Mouse (Mus musculus) MEL (cell line): Measurements from ENCODE around the gene Epb41l1. TPM values are rescaled to one million over a fixed set of nuclear protein-coding genes. Genes with fewer than 3 reads are reported as not detected.

ENCODE experiments used
- DNase-seq: peaks from one replicate; pipeline ENCODE4 v3.0.0; 2011; ENCODE audit warnings: low read depth, low spot score
- H3K27ac ChIP-seq: 2 replicates; pipeline ENCODE4 v1.5.1; 2012; ENCODE audit warnings: low read depth, mild to moderate bottlenecking, control low read depth, low read length, moderate library complexity; ENCODE audit not compliant: control insufficient read depth
- H3K27me3 ChIP-seq, 2 experiments: fragments of 150-350 bp in 1 of 2; sonication (generic) in 1 of 2; 2 replicates each; pipeline ENCODE4 v1.6.1; 2012; ENCODE audit warnings: low read length in 2 of 2, mild to moderate bottlenecking in 2 of 2, improper control_type of control experiment in 1 of 2, moderate library complexity in 1 of 2; ENCODE audit not compliant: insufficient read depth in 2 of 2, control insufficient read depth in 1 of 2
- H3K36me3 ChIP-seq, 2 experiments: 2 replicates each; pipeline ENCODE4 v1.6.1; 2012 to 2014; ENCODE audit warnings: low read length in 2 of 2, improper control_type of control experiment in 1 of 2, inconsistent platforms in 1 of 2, mild to moderate bottlenecking in 1 of 2; ENCODE audit not compliant: insufficient read depth in 2 of 2, control insufficient read depth in 1 of 2
- H3K4me1 ChIP-seq, 2 experiments: fragments of 150-350 bp in 1 of 2; sonication (generic) in 1 of 2; 2 replicates each; pipeline ENCODE4 v1.6.1; 2012; ENCODE audit warnings: low read length in 2 of 2, improper control_type of control experiment in 1 of 2, mild to moderate bottlenecking in 1 of 2; ENCODE audit not compliant: insufficient read depth in 2 of 2, control insufficient read depth in 1 of 2
- H3K4me3 ChIP-seq, 2 experiments: fragments of 150-350 bp in 1 of 2; sonication (generic) in 1 of 2; 2 replicates each; pipeline ENCODE4 v1.5.1; 2012; ENCODE audit warnings: low read depth in 2 of 2, low read length in 2 of 2, mild to moderate bottlenecking in 2 of 2, moderate library complexity in 2 of 2, control low read depth in 1 of 2, improper control_type of control experiment in 1 of 2; ENCODE audit not compliant: control insufficient read depth in 1 of 2, insufficient read depth in 1 of 2
- H3K79me2 ChIP-seq: 2 replicates; pipeline ENCODE4 v1.6.1; 2012; ENCODE audit warnings: mild to moderate bottlenecking, low read length, moderate library complexity; ENCODE audit not compliant: control insufficient read depth, poor library complexity, insufficient read depth
- H3K9ac ChIP-seq: 2 replicates; pipeline ENCODE4 v1.6.1; 2012; ENCODE audit warnings: low read depth, mild to moderate bottlenecking, control low read depth, low read length, moderate library complexity; ENCODE audit not compliant: control insufficient read depth, poor library complexity, severe bottlenecking
- H3K9me3 ChIP-seq: fragments of 150-350 bp; sonication (generic); replicated peaks from 2 replicates; pipeline ENCODE4 v1.6.1; 2012; ENCODE audit warnings: mild to moderate bottlenecking, low read length, improper control_type of control experiment, moderate library complexity; ENCODE audit not compliant: insufficient read depth
- ETS1 ChIP-seq: IDR thresholded peaks from 2 replicates; pipeline ENCODE4 v1.6.1; 2012; ENCODE audit warnings: low read depth, mild to moderate bottlenecking, inconsistent platforms, low read length, improper control_type of control experiment, moderate library complexity
- GATA1 ChIP-seq: IDR thresholded peaks from 2 replicates; pipeline ENCODE4 v1.6.1; 2011; ENCODE audit warnings: low read depth, low read length, improper control_type of control experiment
- MAZ ChIP-seq: IDR thresholded peaks from 2 replicates; pipeline ENCODE4 v1.6.1; 2012; ENCODE audit warnings: low read depth, mild to moderate bottlenecking, inconsistent platforms, low read length, improper control_type of control experiment
- NELFE ChIP-seq: IDR thresholded peaks from 2 replicates; pipeline ENCODE4 v1.6.1; 2011; ENCODE audit warnings: low read depth, low read length, improper control_type of control experiment
- NRF1 ChIP-seq: IDR thresholded peaks from 2 replicates; pipeline ENCODE4 v1.6.1; 2014; ENCODE audit warnings: low read depth, mild to moderate bottlenecking, inconsistent platforms, low read length, improper control_type of control experiment, moderate library complexity; ENCODE audit not compliant: poor library complexity, insufficient read depth, severe bottlenecking
- POLR2AphosphoS2 ChIP-seq: IDR thresholded peaks from 2 replicates; pipeline ENCODE4 v1.6.1; 2011; ENCODE audit warnings: low read length, improper control_type of control experiment
- RAD21 ChIP-seq: IDR thresholded peaks from 2 replicates; pipeline ENCODE4 v1.6.1; 2011; ENCODE audit warnings: mild to moderate bottlenecking, low read depth, low read length, improper control_type of control experiment
- RCOR1 ChIP-seq: IDR thresholded peaks from 2 replicates; pipeline ENCODE4 v1.6.1; 2012; ENCODE audit warnings: low read depth, mild to moderate bottlenecking, inconsistent platforms, low read length, improper control_type of control experiment
- SMC3 ChIP-seq: IDR thresholded peaks from 2 replicates; pipeline ENCODE4 v1.6.1; 2011; ENCODE audit warnings: low read depth, low read length, improper control_type of control experiment
- TBP ChIP-seq: IDR thresholded peaks from 2 replicates; pipeline ENCODE4 v1.8.0; 2011; ENCODE audit warnings: low read depth, low read length, improper control_type of control experiment
- UBTF ChIP-seq: IDR thresholded peaks from 2 replicates; pipeline ENCODE4 v1.6.1; 2012; ENCODE audit warnings: low read depth, mild to moderate bottlenecking, inconsistent platforms, low read length, improper control_type of control experiment, moderate library complexity, borderline replicate concordance; ENCODE audit not compliant: insufficient read depth
- ZMIZ1 ChIP-seq: IDR thresholded peaks from 2 replicates; pipeline ENCODE4 v1.6.1; 2012; ENCODE audit warnings: low read depth, mild to moderate bottlenecking, inconsistent platforms, low read length, improper control_type of control experiment, moderate library complexity
- polyA plus RNA-seq, 2 experiments: library from polyadenylated mRNA; stranded (reverse) in 1 of 2; unstranded in 1 of 2; fragments of >175 nt in 1 of 2; fragments of >200 nt in 1 of 2; gene quantifications; 2 replicates each; pipeline versions ENCODE4 v1.2.1 to v1.2.4; 2012; ENCODE audit warnings: low replicate concordance in 2 of 2, low read depth in 1 of 2; ENCODE audit not compliant: insufficient read length in 2 of 2, insufficient read depth in 1 of 2, missing spikeins in 1 of 2
- total RNA-seq: library from RNA; depleted of rRNA; stranded (reverse); fragments of 300-350 nt; gene quantifications from 2 replicates; pipeline ENCODE4 v1.2.3, GENCODE M21; 2012

Gene Epb41l1
- total and polyA plus RNA-seq, 3 experiments = 1.5 to 7.3 TPM; not detected in 1

DNA sequence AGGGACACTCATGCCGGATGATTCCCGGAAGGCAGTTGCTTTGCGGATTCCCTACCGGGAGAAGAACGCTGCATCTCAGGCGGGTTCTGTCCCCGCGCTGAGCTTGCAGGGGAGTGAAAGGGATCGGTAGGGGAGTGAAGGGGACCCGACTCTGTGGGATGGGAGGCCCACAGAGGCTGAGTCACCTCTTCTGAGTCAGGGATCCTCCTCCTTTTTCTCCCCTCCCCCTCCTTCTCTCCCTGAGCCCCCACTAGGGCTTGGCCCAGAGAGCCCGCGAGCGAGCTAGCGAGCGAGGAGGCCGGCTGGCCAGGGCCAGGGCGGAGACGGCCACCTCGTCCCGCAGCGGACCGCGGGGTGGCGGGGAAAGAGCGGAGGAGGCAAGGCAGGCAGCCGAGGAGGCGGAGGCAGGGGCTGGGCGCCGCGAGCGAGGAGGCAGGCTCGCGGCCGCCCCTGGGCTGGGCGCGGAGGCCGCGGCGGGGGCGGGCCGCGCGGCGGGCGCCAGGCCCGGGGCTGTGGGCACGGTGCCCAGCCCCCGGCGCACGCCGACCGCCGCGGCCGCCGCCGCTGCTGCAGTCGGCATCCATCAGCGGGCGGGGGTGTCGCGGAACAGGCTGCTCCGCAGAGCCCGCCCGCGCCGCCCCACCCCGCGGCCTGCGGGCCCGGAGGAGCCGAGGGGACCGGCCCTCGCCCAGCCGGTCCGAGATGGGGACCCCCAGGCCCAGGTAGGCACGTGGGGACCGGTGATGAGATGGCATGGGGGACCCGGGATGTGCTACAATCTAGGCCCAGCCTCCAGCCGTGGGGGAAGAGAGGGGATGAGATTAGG, 54.8 kb downstream of the Epb41l1 start:
- no peaks in the 10 kb centered on the region; the same call in 1 of the 2 replicates for H3K79me2 ChIP-seq
- no peak for TF ChIP-seq SMC3
- TF ChIP-seq NELFE = peak; percentile 26
- peak; percentile 60; the same call in 1 of the 2 replicates for TF ChIP-seq MAZ
- TF ChIP-seq UBTF = 0 out of 2 replicates have a peak, but pooled peaks have one; percentile 62
- peak overlapping the region; percentile 27; the same call in 1 of the 2 replicates for H3K27ac ChIP-seq
- H3K9ac ChIP-seq = peak overlapping the region; percentile 79
- DNase-seq = peak; percentile 74
- no peaks in the 10 kb centered on the region for H3K9me3 ChIP-seq
- peak overlapping the region; percentile 72 to 98 for H3K4me3 ChIP-seq
- H3K27me3 ChIP-seq = no peaks in the 10 kb centered on the region
- H3K36me3 ChIP-seq = peaks cover 0 to 8% of the 10 kb centered on the region in 2 experiments; a peak in 1 of 4 replicates
- H3K4me1 ChIP-seq = peaks cover 0 to 24% of the 10 kb centered on the region in 2 experiments; a peak in 3 of 4 replicates

DNA sequence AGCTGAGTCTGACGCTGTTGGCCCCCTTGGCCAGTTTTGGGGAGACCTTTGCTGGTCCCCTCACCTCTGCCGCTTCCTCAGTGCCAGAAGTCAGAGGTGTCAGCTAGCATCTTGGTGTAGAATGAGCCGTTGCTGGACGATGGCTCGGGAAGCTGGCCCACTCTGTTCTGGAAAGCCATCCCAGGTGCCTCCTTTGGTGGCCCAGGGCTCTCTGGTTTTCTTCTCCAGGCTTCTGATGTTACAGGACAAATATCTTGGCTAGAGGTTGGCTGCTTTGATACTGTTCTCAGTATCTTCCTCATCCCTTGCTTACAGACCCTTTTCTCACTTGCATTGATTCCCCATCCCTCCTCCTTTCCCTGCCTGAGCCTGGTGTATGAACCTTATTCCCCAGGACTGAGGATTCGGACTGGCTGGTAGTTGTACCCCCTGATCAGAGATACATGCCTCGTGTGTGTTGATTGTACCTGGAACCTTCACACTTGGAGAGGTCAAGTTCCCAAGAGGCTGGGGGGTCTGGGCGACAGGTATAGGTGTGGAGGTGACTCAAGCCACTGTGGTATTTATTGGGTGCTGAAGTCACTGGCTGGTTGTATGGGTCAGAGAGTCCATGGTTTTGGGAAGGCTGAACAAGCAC, 55.5 kb downstream of the Epb41l1 start:
- no peaks in the 10 kb centered on the region; the same call in 1 of the 2 replicates for H3K79me2 ChIP-seq
- no peaks in the 10 kb centered on the region for H3K27me3 ChIP-seq
- peaks cover 0 to 24% of the 10 kb centered on the region in 2 experiments; a peak in 3 of 4 replicates for H3K4me1 ChIP-seq
- no peak for DNase-seq
- H3K4me3 ChIP-seq = peak overlapping the region; percentile 60 to 74
- H3K36me3 ChIP-seq = peaks cover 0 to 8% of the 10 kb centered on the region in 2 experiments; a peak in 1 of 4 replicates
- TF ChIP-seq ETS1 (no peak), ZMIZ1 (no peak), GATA1 (no peak), NRF1 (no peak), TBP (no peak), RAD21 (no peak), RCOR1 (no peak), POLR2AphosphoS2 (no peak)
- peak overlapping the region; percentile 70 for H3K9ac ChIP-seq
- H3K27ac ChIP-seq = no peak overlapping the region
- H3K9me3 ChIP-seq = no peaks in the 10 kb centered on the region
